Mouse (Mus musculus) thymus, postnatal 25 days (tissue): ENCODE measurements around the gene Nfib.

Source experiments
- DNase-seq: peaks from one replicate; pipeline ENCODE4 v3.0.0; 2022

The Nfib gene

DNA sequence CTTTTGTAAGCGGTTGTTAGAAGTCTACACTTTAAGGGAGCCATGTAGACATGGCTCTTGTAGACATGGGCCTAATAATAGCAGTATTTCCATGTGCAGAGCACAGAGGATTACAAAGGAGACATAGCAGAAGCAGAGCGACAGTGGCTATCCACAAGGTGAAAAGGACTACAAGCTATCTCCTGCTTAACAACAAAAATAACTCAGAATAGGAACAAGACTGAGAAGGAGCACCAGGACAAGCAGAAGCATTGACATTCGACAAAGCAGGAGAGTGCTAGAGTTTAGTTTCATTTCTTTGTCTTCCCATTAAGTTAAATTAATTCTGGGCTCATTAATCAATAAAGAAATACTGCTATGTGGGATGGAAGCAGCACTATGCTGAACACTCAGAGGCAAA is 372.1 kb downstream of the Nfib start:
- no peak for DNase-seq

DNA sequence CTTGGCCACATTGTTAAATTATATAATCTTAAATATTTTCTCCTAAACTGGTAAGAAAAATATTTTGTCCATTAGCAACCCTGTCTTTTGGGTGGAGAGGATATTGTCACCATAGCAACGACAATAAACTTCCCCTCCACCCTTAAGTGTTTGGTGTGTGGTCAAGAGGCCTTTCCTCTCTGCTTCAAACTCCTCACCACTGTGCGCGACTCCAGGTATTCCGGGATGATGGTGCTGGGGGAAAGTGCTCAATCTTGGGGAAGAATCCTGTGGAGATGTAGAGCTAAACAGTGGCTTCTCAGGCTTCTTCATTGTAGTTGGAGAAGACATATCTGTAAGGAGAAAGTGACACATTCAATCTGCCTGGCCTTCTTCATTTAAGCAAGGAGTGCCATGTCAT is 375.5 kb downstream of the Nfib start:
- DNase-seq, result no peak

DNA sequence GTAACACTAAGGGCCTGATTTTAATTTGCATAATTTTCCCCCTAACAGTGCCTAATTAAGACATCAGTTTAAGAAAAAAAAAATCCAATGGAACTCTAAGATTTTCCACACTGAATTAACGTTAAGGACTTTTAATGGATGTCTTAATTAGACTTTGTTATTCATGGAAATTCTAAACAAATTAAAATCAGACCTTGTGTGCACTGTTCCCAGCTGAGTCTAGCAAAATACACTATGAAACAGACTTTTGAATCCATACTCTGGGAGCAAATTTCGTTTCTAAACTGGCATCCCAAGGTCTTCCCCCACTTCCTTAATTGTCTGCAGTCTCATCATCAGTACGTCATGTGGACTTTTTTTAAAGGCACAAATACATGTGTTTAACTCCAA is 379.4 kb downstream of the Nfib start:
- no peak for DNase-seq

DNA sequence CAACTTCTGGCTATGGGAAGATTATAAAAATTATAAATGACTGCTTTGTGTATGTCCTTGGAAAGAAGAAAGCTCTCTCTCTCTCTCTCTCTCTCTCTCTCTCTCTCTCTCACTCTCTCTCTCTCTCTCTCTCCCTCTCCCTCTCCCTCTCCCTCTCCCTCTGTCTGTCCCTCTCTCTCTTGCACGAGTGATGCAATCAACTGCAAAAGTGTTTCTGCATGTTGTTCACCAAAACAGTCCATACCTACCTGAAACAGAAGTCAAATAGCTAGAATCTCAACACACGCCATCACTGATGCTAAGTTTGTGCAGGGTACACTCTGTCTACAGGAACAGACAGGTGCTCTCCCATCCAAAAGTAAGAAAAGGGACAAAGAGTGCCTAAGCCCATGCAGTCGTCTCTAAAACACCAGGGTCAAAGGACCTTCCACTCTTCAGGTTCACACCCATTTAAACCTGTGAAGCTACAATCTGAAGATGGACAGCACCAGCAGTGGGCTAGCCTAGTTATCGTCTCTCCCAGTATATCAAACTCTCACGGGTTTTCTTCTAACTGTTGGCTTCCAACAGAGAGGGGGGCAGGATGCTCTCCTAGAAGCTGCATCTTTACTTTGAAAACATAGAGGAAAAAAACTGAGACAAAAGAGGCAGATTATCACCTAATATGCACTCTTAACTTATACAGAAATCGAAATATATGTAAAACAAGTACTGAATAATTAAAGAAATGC is 380.0 kb downstream of the Nfib start:
- DNase-seq, result no peak

DNA sequence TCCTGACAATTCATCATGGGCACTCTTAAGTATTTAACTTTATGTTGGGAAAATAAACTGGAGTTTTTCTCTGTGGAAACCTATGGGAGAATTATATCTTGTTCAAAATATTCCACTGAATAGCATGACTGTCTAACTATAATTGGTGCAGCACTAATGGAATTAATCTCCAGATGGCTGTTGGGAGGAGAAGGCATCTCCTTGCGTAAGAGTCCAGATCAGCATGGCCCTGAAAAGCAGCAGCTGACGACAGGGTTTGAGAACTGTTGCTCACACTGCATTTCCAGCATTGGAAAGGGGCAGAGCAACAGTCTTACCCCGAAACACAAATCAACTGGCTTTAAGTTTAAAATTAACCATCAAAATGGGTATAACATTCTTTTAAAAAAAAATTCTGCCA is 380.6 kb downstream of the Nfib start:
- DNase-seq, result no peak

DNA sequence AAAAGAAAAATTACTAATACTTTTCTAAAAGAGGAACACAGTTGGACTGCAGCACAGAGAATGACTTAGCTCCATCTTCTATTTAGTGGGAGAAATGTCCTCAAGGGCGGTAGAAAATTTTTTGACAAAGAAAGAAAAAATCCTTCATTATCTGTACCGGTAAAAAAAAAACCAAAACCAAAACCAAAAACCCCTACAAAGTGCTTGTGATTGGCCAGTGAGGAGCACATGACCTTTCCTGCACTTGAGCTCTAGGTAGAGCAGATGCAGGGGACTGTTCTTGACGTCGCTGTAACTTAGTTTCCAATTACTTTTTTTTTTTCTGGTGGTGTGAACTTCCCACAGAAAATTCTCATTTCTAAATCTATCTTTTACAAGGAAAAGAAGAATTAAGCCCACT is 384.5 kb downstream of the Nfib start:
- no peak for DNase-seq

DNA sequence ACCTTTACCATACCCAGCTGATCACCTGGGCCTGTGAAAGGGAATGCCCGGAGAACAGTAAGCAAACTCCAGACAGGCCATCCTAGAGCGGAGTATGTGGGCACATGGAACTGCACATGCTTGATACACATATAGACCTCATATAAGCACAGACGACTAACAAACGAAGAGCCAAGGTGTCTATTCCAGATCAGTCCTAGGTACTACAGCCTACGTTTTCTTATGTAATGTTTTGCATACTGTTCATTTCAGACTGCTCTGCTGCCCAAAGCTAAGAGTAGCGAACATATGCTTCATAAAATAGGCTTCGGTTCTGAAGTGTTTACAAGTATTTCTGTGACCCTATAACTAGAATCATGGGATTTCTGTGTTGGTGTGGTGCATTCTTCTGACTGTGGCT is 386.2 kb downstream of the Nfib start:
- DNase-seq, result no peak

DNA sequence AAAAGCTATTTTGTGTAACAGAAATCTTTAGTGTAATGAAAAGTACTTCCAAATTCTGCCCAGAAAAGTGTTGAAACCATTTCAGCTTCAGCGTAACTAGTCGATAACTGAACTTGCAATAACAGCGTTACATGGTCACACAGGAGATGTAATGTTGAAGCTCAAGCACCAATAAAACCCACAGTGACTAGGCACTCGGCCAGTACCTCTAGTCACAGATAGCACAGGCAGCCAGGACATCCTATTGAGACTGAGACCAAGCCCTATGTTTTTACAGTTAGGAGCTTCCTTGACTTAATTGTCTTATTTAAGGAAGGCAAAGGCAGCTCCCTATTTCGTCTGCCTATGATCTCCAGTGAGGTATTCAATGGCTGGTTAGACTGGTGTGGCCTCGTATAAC is 389.4 kb downstream of the Nfib start:
- no peak for DNase-seq

DNA sequence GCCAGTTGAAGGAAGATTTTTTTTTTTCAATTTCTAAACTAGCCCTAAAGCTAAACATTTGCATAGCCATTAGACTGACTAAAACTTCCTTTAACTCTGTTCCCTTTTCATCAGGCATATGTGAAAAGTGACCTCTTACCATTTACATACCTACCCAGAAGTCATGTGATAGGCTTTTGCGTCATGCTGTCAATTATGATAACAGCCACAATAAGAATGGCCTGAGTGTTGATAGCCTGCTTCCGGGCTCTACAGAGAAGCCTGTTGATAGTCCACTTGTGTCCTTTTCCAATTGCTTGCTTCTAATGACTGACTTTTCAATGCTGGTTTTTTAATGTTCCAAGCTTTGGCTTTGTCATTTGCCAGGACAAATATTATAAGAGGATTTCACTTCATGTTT is 389.8 kb downstream of the Nfib start:
- DNase-seq, result no peak

DNA sequence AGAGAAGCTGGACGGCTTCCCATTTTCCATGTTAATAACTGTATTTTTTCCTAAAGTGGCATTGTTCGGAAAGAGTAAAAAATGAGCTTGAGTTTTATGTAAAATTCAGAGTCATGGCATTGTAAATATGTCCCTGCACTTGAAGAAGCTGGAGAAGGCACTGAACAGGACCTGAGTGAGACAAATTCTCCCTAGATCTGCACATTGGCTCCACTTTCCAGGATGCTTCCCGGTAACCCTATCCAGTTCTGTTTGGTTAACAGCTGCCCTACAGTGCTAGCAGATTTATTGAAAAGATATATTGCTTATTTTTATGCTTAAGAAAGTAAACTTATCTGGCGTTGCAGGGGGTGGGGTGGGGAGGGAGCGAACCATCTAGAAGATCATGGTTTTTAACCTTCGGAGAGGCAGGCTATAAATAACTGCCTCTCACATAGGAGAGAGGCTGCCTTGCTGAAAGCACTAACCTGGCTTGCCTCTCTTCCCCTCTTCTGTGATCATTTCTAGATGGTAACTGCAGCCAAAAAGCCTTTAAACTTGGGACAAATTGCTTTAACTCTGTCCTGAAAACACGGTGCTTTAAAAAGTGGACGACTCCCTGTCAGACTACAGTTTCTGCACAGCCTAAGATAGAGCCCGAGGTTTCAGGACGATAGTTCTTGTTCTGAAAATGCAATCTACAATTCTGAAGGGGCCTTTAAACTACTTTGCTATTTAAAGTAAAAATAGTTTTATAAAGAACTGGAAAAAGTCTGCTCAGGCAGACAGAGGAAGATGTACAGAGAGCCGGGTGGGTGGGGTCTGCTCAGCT is 394.4 kb downstream of the Nfib start:
- DNase-seq, result no peak

DNA sequence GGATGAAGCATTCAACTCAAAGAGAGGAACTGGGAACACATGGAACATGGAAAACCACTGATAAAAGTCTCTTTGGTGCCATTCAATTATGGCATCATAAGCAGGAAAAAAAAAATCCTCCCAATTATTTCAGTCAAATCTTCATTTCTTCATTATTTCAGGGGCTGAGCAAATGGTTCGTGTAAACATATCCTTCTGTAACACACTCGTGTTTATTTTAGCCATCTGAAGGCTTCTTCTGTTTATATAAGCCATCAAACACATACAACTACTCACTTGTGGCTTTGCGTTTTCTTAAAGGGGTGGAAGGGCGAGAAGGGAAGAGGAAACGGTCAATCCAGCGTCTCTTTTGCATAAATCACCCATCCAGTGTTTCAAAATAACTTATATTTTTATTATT is 399.5 kb downstream of the Nfib start:
- DNase-seq, result no peak

DNA sequence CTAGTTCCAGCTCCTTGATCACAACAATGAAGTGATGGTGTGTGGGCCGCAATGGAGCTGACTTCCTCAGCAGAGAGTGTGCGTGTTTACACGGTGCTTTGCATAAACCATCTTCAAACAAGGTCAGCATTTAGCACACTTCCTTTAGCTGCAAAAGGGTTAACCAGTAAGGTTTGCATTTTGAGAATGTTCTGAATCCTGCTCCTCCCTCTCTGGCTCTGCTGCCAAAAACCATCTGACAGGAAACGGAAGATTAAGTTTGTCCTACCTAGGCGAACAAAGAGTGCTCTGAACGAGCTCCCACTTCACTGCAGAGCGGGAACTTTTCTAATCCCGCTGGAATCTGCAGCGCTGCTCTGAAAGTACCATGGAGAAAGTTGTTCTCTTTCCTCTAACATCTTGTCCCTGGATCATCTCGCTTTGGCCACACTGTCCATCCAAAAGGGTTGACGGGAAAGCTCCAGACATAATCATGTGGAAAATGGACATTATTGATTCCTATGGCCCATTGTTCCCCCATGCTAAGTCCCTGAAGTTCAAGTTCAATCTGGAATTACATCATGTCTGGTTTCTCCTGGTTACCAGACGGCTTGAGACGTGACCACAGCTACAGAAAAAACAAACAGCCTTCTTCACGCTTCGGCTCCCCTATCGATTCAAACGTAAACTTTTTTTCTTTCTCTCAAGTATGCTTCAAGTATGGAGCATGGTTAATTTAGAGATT is 401.2 kb downstream of the Nfib start:
- DNase-seq, result no peak

DNA sequence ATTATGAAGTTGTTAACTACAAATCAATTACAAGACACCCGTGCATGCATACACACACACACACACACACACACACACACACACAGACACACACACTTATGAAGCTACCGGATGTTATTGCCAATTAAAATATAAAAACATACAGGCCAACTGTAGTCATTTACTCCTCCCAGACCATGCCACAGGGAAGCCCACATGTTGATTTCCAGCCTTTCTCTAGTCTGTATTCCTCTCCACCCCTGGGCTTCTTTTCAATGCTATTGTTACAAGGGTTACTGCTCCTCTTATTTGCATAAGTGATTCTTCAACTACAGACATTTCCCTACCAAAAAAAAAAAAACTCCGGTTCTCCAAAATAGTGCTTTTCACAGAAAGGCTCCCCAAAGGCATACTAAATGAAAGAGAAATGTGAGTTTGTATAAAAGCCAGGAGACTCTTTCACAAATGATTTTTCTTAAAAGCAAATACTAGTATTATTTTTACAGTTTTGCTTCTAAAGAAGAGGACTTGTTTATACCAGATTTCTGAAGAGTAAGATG is 402.1 kb downstream of the Nfib start:
- DNase-seq, result no peak

DNA sequence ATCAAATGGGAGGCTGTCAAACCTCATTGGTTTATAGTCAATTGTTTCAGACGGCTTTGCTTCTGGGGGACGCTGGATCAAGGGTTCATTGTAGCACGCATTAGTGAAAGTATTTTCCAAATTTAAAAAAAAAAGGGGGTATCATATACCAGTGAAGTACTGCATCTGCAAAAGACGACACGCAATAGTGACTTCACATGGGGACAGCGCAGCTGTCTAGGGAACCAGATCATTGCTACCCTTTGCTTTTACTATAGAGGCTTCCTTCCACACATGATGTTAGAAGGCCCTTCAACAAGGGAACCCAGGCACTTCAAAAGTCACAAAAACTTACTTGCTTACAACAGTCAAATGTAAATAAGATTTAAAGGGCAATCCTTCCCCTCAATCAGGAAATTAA is 402.6 kb downstream of the Nfib start:
- no peak for DNase-seq

DNA sequence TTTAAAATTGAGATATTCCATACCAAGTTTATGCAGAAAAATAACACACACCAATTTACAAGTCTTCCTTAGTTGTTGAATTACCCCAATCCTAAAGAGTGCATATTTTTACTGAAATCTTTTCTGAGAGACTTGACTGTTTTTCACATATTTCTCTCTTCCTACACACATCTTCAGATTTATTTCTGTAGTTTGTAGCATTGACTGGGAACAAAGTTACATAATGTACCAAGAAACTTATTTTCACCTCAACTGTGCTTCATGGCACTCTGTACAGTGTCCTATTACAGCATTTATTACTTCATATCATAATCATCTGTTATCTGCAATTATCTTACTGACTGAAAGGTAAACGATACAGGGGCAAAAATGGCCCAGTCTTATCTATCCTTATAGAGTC is 406.9 kb downstream of the Nfib start:
- no peak for DNase-seq

DNA sequence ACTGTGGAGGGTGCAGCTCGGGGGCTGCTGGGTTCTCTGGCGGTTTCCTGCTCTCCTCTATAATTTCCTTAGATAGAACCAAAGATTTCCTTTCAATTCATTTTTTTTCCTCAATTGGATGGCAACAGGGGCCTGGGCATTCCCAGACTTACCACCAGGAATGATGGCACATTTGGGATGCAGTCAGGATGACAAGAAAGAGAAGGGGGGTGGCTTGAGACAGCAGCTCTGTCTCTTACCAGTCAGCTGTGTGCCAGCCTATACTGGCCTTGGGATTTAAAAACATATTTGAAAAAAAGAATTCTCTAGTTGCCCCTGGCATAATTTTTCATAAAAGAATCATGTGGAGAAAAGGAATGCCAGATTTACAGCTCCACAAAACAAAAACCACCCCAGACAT is 408.0 kb downstream of the Nfib start:
- no peak for DNase-seq

DNA sequence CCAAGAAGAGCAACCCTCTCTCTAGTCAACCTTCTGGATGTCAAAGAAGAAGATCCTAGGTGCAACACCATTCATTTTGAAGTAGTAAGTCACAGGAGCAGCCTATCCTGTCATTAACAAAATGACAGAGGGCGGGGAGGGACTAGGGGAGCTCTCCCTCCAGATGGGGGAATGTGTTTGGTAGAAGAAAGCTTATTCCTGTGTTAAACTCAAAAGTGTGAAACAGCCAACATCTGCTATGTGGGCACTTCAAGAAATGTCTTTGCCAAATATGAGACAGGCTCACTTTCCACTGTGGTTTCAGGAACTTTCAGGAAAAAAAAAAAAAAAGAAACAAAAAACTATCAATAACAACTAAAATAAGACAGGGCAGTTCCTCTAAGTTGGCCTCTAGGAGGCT is 411.5 kb downstream of the Nfib start:
- no peak for DNase-seq

DNA sequence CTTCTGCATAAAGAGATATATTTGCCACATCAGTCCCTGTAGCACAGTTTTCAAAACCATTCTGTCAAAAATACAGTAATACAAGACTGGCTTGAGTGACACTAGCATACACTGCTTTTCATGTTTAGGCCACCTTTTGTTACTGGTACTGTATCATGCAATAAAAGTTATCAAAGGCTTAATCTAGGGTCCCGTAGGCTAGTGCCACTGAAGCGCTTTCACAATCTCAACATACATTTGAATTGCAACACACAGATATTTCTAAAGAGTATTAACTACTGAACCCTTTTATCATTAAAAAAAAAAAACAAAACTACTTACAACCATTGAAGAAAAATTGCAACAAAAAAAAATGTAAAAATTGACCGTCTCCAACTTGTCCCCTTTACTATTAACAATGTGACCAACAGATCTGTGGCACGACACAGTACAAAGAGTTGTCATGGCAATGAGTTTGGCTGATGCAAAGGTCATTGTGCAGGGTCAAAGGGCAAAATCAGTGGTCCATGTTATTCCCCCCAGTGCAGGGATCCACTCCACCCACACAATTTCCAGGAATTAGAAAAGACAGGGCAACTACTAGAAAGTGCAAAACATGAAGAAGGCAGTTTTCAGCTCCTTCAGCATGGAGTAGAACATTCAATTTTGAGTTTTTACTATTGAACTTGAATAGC is 414.2 kb downstream of the Nfib start:
- no peak for DNase-seq

DNA sequence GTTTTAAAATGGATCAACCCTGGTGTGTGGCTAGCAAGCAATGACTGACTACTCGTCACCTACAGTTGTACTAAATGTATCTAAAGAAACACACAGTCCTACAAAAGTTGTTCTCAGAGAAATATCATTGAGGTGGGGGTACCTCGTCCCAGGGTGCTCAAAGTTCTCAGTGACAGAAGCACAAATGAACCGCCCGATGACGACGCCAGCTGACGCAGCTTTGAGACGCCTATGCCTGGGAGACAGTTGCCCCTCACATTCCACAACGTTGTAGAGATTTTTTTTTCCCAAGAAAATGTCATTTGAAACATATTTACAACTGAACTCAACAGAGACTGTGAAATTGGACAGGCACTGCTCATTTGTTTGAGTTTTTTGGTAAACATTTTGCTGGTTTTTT is 414.9 kb downstream of the Nfib start:
- no peak for DNase-seq

DNA sequence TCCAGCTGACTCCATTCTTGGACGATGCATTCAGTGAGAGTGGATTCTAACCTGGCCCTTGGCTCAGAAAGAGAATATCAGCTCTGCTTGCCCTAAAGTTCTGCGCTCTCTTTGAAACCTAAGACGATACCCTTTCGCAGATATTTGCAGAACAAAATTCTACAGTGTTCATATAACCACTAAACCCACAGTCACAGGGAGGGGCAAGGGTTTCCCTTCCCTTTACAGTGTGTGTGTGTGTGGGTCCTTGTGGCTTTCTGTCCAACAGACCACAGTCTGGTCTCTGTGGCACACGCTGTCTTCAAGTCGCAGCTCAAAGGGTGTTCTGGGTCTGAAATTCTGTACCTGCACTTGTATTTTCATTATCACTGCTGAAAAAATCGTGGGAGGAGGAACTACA is 416.0 kb downstream of the Nfib start:
- DNase-seq, result no peak

DNA sequence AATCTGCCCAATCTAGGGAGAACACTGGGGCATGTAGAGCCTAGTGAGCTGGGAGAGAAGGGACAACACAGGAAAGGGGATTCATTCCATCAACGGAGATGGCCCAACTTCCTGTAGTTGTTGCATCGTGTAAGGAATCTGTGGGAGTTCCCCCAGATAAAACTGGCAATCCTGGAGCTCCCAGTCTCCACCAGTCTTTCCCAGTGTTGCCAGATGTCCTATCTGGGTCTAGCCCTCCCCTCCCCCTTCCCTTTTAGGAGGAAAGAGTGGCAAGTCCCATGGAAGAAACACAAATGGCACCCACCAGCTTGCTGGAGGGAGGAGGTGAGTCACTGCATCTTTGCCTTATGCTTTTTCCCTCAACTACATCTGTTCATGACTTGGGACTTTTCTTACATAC is 417.4 kb downstream of the Nfib start:
- DNase-seq, result no peak

DNA sequence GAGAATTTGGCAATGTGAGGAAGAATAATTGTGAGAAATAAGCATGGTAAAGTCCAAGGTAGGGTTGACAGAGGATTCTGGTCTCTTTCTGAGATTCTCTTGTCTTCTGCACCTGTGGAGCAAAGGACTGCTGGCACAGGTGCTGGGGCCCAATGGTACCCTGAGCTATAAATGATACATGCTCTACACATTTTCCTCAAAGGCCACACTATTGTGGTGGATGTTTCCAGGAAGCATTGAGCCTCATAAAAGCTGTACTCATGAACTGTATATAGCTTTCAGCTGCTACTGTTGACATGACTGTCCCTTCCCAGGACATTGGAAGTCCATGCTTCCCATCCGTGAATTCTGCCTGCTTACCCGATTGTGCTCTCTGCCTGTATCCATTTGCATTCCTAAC is 418.1 kb downstream of the Nfib start:
- no peak for DNase-seq

DNA sequence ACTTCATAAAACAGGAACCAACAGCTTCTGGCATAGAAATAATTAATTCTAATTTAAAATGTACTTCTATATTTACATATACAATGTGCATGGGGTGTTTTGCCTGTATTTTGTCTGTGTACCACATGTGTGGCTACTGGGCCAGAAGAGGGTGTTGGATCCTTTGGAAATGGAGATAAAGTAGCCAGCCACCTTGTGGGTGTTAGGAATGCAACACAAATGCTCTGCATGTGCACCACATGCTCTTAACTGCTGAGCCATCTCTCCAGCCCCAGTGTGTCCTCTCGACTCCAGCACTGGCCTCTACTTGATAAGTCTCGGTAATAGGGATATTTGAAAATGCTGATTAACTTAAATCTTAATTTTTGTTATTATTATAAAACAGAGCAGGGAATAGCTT is 418.6 kb downstream of the Nfib start:
- no peak for DNase-seq
